Mouse (Mus musculus) liver, embryonic 16.5 days (tissue): ENCODE data around the gene Uba2. TPM values are rescaled to one million over a fixed set of nuclear protein-coding genes. Genes with fewer than 3 reads are reported as not detected.

Experiments
- ATAC-seq: fragments of 200-750 bp; cut with Nextera tagmentation; 2 replicates; pipeline ENCODE4 v1.8.0; 2017; ENCODE audit warnings: low read depth, mild to moderate bottlenecking, moderate number of reproducible peaks, moderate library complexity
- H3K27ac ChIP-seq: fragments of 300-500 bp; sonication (generic); 2 replicates; pipeline ENCODE4 v1.5.1; 2014; ENCODE audit warnings: mild to moderate bottlenecking, low read length
- H3K27me3 ChIP-seq: fragments of 300-500 bp; sonication (generic); 2 replicates; pipeline ENCODE4 v1.6.1; 2014; ENCODE audit warnings: low read depth, low read length, mixed read lengths; ENCODE audit not compliant: control insufficient read depth, insufficient read depth
- H3K36me3 ChIP-seq: fragments of 300-500 bp; sonication (generic); 2 replicates; pipeline ENCODE4 v1.6.1; 2014; ENCODE audit warnings: mild to moderate bottlenecking; ENCODE audit not compliant: control insufficient read depth, insufficient read depth
- H3K4me1 ChIP-seq: fragments of 300-500 bp; sonication (generic); 2 replicates; pipeline ENCODE4 v1.6.1; 2014; ENCODE audit warnings: low read depth, low read length, mixed read lengths; ENCODE audit not compliant: control insufficient read depth
- H3K4me2 ChIP-seq: fragments of 300-500 bp; sonication (generic); 2 replicates; pipeline ENCODE4 v1.6.1; 2014; ENCODE audit warnings: low read depth, low read length, mixed read lengths
- H3K4me3 ChIP-seq: fragments of 300-500 bp; sonication (generic); 2 replicates; pipeline ENCODE4 v1.5.1; 2014; ENCODE audit warnings: low read depth, mild to moderate bottlenecking, low read length
- H3K9ac ChIP-seq: fragments of 300-500 bp; sonication (generic); 2 replicates; pipeline ENCODE4 v1.6.1; 2014; ENCODE audit warnings: low read depth, low read length
- H3K9me3 ChIP-seq: fragments of 300-500 bp; sonication (generic); replicated peaks from 2 replicates; pipeline ENCODE4 v1.6.1; 2016; ENCODE audit warnings: low read length; ENCODE audit not compliant: control insufficient read depth
- WGBS: fragments of 180-500 bp; shearing (Covaris S2); extraction: QIAGEN DNeasy Blood & Tissue Kit; methylation state at CpG from one replicate; pipeline ENCODE4 v1.1.7; 2014; ENCODE audit not compliant: insufficient replicate concordance; 5-methylcytosine and 5-hydroxymethylcytosine counted together
- polyA plus RNA-seq: library from polyadenylated mRNA; unstranded; fragments of >200 nt; fragmentation: Nextera tagmentation; extraction: Ambion mirVana; gene quantifications from 2 replicates; pipeline ENCODE4 v1.2.1, GENCODE M21; 2015

Uba2 gene
- polyA plus RNA-seq, 1 experiment from 2014 or later, result 69.6 TPM

DNA sequence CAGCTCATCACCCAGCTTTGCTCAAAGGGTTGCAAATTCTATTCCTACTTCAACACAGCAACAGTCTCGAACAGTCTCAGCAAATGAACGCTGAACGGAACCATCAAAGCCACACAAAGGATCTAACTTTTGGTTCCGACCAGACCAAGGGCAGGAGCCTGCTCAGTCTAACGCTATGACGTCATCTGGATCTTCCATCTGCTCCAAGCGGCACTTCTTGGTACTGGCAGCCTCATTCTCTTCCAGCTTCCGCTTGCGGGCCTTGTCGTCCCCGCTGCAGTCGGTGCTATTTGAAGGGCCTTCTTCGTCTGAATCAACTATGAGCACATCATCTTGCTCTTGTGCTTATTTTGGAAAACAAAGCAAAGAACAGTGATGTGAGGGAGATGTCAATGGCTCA, 28.3 kb downstream of the Uba2 start:
- Histone ChIP-seq H3K4me3 (no peak overlapping the region), H3K4me1 (no peaks in the 10 kb centered on the region), H3K9ac (no peak overlapping the region), H3K27ac (no peak overlapping the region), H3K4me2 (no peak overlapping the region), H3K36me3 (peaks cover 60% of the 10 kb centered on the region), H3K27me3 (no peaks in the 10 kb centered on the region), H3K9me3 (no peaks in the 10 kb centered on the region)
- ATAC-seq, result no peak
- WGBS, result 88% methylated on average over 13 of the region's 13 CpGs

DNA sequence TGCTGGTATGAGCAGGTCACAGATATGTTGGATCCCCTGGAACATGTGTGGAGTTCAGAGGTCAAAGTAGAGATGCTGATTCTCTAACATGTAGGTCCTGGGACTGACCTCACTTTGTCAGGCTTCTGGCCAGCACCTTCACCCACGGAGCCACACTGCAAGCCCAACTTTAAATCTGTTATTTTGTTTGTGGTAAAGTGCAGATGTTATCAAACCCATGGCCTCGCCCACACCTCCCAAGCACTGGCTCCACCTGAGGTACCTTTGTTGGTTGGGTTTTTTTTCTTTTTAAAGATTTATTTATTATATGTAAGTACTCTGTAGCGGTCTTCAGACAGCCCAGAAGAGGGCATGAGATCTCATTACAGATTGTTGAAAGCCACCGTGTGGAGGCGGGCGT, 29.9 kb downstream of the Uba2 start:
- no peak overlapping the region for H3K4me3 ChIP-seq
- no peak overlapping the region for H3K9ac ChIP-seq
- no peak overlapping the region for H3K27ac ChIP-seq
- ATAC-seq, result no peak
- no peaks in the 10 kb centered on the region for H3K4me1 ChIP-seq
- no peaks in the 10 kb centered on the region for H3K9me3 ChIP-seq
- H3K36me3 ChIP-seq, result peaks cover 45% of the 10 kb centered on the region
- H3K4me2 ChIP-seq, result no peak overlapping the region
- 65% methylated on average over 6 of the region's 6 CpGs for WGBS
- H3K27me3 ChIP-seq, result peaks cover 3% of the 10 kb centered on the region; the same call in 1 of the 2 replicates

DNA sequence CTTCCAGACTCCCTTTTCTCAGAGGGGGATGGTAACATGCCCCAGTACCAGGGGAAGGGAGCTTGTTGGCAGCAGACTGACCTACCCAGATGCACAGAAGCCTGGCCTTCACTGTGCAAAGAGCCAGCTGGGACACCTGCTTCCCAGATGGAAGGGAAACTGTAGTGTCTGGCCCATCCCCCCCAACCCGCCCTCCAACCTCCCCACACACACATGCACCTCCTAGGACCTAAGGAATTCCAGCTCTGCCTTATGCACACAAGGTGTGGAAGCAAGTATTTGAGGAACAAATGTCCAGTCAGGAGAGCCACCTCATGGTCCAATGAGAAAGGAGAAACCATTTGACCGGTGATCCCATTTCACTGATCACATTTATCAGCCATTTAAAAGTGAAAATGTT, 35.1 kb downstream of the Uba2 start:
- Histone ChIP-seq H3K27ac (no peak overlapping the region), H3K36me3 (no peaks in the 10 kb centered on the region), H3K4me3 (no peak overlapping the region), H3K27me3 (peaks cover 38% of the 10 kb centered on the region), H3K9me3 (no peaks in the 10 kb centered on the region), H3K4me1 (peaks cover 2% of the 10 kb centered on the region; the same call in 1 of the 2 replicates), H3K4me2 (no peak overlapping the region), H3K9ac (no peak overlapping the region)
- no peak for ATAC-seq
- 71% methylated on average over 2 of the region's 2 CpGs for WGBS

DNA sequence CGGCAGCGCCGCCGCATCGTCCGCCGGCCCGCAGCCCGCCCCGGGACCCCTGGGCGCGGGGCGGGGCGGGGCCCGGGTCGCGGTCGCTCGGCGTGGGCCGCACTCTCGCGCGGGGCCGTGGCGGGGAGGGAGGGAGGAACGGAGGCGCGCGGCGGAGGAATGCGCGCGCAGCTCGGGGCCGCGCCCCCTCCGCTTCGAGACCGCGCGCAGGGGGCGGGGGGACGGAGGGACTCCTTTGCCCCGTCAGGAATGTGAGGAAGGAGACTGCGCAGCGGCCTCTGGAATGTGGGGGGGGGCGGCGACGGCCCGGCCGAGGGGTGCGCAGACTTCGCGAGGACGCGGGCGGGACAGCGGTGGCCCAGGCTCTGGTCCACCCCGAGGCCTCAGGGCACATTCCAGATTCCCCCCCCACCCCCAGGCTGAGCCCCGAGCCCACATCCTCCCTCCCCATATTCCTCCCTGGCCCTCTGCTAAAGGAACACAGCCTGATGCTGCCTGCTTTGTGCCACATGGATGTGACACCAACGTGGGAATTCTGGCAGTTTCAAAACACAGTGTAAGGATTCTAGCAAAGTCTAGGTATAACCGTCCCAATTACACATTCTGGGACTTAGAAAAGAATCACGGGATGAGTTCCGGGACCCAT, 36.2 kb downstream of the Uba2 start, which contains the start of gene Wtip:
Gene Wtip, minus strand, starts transcription at position 152 of the 646 bp plus-strand sequence.
- Histone ChIP-seq H3K9ac (peak within 1 kb of the TSS; percentile 68), H3K27ac (no peak within 1 kb of the TSS), H3K27me3 (peaks cover 38% of the 10 kb centered on the region), H3K4me1 (peaks cover 2% of the 10 kb centered on the region; the same call in 1 of the 2 replicates), H3K9me3 (no peaks in the 10 kb centered on the region), H3K4me3 (peak within 1 kb of the TSS; percentile 62), H3K4me2 (peak within 1 kb of the TSS; percentile 53), H3K36me3 (no peaks in the 10 kb centered on the region)
- peak; percentile 76 for ATAC-seq
- WGBS, result 4% methylated on average over 30 of the region's 65 CpGs

DNA sequence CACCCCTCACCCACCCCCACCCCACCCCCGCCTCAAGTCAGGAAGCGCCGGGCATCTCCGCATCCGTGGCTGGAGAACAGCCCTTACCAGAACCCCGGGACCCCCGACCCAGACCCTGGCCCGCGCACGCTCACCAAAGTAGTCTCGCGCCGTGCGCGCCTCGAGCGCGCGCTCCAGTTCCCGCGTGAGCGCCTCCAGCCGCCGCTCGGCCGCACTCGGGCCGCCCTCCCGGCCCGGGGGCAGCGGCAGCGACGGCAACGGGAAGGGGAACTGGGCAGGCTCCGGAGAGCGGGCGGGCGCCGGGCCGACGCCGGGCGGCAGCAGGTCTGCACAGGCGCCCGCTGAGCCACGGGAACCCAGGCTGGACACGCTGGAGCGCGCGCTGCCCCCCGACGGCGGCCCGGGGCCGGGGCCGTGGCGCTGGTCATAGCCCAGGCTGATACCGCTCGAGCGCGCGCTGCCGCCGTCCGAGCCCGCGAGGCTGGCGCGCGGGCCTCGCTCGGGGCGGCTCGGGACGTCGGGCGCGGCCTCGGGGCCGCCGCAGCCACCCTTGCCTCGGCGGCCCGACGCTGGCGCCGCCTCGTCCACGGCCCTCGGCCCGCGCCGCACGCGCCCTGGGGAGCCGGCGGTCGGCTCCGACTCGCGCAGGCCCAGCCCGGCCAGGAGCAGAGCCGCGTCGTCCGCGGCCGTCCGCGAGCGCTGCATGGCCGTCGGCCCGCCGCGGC, 36.9 kb downstream of the Uba2 start:
- Histone ChIP-seq H3K4me2 (peak overlapping the region; percentile 53), H3K9ac (peak overlapping the region; percentile 68), H3K27ac (no peak overlapping the region), H3K4me1 (peaks cover 2% of the 10 kb centered on the region; the same call in 1 of the 2 replicates), H3K9me3 (no peaks in the 10 kb centered on the region), H3K27me3 (peaks cover 38% of the 10 kb centered on the region), H3K36me3 (no peaks in the 10 kb centered on the region), H3K4me3 (peak overlapping the region; percentile 62)
- WGBS, result 2% methylated on average over 92 of the region's 116 CpGs
- ATAC-seq, result peak; percentile 65

DNA sequence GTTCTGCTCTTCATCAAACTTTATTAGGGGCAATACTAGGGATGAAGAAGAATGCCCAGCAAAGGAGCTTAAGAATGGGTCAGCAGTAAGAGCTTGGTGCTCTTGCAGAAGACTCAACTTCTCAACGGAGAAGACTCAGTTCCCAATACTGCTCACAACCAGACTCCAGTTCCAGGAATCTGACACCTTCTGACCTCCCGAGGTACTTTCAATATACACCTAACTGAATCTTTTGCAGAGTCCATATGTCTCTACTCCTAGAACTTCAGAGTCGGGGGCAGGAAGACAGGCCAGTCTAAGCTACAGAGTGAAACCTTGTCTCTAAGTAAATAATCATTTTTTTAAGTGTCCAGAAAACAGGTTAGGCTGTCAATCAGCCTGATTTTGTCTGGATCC, 37.4 kb downstream of the Uba2 start:
- peak overlapping the region; percentile 53 for H3K4me2 ChIP-seq
- peaks cover 2% of the 10 kb centered on the region; the same call in 1 of the 2 replicates for H3K4me1 ChIP-seq
- H3K9ac ChIP-seq, result no peak overlapping the region; the same call in 1 of the 2 replicates
- no peak overlapping the region for H3K27ac ChIP-seq
- peaks cover 38% of the 10 kb centered on the region for H3K27me3 ChIP-seq
- 19% methylated on average over 3 of the region's 3 CpGs for WGBS
- H3K9me3 ChIP-seq, result no peaks in the 10 kb centered on the region
- ATAC-seq, result no peak
- H3K4me3 ChIP-seq, result peak overlapping the region; percentile 62
- H3K36me3 ChIP-seq, result no peaks in the 10 kb centered on the region

DNA sequence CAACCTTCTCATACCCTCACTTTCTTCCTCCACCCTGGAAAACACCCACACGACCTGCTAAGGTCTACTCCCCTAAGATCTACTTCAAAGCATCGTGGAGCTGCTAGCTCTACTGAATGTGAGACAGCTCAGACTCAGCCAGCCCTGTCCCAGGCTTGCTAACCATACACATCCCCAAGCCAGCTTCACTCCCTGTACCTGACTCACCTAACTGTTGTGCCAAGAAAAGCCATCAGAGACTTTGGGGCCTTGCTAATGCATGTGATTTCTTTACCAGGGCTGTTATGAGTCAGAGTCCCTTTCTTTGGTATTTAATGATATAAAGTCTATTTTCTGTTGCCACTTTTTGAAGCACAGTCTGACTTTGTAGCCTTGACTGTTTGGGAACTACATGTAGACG, 38.3 kb downstream of the Uba2 start:
- no peak for ATAC-seq
- no peaks in the 10 kb centered on the region for H3K36me3 ChIP-seq
- H3K4me2 ChIP-seq, result no peak overlapping the region
- H3K4me3 ChIP-seq, result no peak overlapping the region
- no peak overlapping the region for H3K9ac ChIP-seq
- H3K9me3 ChIP-seq, result no peaks in the 10 kb centered on the region
- H3K27me3 ChIP-seq, result peaks cover 38% of the 10 kb centered on the region
- H3K4me1 ChIP-seq, result peaks cover 2% of the 10 kb centered on the region; the same call in 1 of the 2 replicates
- WGBS, result 49% methylated on average over 3 of the region's 3 CpGs
- H3K27ac ChIP-seq, result no peak overlapping the region

DNA sequence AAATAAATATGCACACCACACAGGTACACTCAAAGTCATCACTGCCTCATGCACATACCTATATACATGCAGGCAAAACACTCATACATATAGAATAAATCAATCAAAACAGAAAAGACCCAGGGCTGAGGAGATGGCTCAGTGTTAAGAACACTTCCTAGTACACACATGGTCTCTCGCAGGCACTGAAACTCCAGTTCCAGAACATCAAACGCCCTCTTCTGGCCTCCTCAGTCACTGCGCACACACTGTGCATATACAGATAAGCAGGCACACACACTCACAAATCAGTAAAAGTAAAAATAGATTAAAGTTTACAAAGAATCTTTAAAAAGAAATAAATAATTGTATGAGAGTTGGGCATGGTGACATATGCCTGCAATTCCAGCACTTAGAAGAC, 43.1 kb downstream of the Uba2 start:
- no peak for ATAC-seq
- Histone ChIP-seq H3K9ac (no peak overlapping the region), H3K4me2 (no peak overlapping the region), H3K27me3 (peaks cover 3% of the 10 kb centered on the region), H3K9me3 (no peaks in the 10 kb centered on the region), H3K4me1 (no peaks in the 10 kb centered on the region), H3K36me3 (no peaks in the 10 kb centered on the region), H3K27ac (no peak overlapping the region), H3K4me3 (no peak overlapping the region)
- 60% methylated on average over 3 of the region's 3 CpGs for WGBS

DNA sequence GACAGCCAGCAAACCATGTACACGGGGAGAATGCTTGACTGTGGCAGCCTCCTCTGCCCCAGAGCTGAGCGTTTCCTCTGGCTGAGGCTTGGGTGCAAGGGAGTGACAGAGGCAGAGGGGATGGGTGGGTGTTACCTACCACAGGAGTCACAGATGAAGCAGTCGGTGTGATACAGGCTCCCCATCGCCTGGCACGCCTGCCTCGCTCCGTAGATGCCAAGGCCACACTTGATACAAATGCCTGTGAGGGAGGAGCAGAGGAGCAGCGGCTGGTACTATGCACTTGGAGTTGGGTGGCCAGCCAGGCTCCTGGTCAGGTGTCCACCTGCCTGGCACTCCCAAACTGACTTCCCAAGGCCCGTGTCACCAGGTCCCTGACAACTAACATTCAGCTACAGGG, 44.1 kb downstream of the Uba2 start:
- Histone ChIP-seq H3K9ac (no peak overlapping the region), H3K9me3 (no peaks in the 10 kb centered on the region), H3K4me3 (no peak overlapping the region), H3K27me3 (no peaks in the 10 kb centered on the region), H3K27ac (no peak overlapping the region), H3K36me3 (no peaks in the 10 kb centered on the region), H3K4me1 (no peaks in the 10 kb centered on the region), H3K4me2 (no peak overlapping the region)
- no peak for ATAC-seq
- WGBS, result 74% methylated on average over 9 of the region's 9 CpGs
